Mouse (Mus musculus) forelimb bud, embryonic 11.5 days (tissue): ENCODE results near the gene Cngb1.
A peak's percentile ranks its signal among the peaks of the same experiment; 100 is the strongest.

Experiments used
- DNase-seq: peaks from one replicate; pipeline ENCODE4 v3.0.0-alpha.2; 2012; ENCODE audit warnings: low read depth, low spot score

The Cngb1 gene

DNA sequence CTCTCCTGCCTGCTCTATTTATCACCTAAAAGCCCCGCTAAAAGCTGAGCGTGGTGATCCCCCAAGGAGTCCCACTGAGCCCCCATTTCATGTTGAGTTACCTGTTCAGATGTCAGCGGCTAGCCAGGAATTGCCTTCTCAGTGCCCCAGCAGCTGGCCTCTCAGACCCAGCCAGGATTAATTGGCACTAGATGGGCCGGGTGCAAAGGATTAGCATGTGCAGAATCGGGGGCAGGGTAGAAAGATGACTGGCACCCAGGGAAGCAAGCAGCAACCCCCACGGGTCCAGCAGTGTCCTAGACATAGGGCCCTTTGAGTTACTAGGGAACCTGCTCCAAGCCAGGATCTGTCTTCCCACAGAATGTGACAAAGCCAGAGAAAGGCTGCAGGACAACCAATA is at the start of gene Cngb1:
Gene Cngb1 (minus strand): TSS at position 155 of the 400 bp plus-strand sequence.
- no peak for DNase-seq

DNA sequence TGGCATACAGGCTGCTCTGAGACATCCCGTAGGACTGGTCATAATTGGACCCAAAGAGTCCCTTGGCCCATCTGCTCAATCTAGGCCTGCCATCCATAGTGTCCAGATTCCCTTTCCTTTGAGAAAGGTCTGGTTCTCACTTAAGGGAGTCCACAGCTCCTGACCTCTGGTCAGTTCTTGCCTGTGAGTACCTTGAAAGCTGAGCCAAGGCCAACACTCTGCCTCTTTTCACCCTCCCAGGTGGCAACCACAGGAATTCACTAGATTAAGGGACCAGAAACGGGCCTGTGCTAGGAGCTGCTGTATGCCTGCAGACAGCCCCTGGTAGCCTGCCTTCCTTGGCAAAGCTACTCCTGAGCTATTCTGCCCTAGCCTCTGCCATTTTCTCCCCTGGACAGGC is 48.2 kb upstream of the Cngb1 start:
- DNase-seq = no peak

DNA sequence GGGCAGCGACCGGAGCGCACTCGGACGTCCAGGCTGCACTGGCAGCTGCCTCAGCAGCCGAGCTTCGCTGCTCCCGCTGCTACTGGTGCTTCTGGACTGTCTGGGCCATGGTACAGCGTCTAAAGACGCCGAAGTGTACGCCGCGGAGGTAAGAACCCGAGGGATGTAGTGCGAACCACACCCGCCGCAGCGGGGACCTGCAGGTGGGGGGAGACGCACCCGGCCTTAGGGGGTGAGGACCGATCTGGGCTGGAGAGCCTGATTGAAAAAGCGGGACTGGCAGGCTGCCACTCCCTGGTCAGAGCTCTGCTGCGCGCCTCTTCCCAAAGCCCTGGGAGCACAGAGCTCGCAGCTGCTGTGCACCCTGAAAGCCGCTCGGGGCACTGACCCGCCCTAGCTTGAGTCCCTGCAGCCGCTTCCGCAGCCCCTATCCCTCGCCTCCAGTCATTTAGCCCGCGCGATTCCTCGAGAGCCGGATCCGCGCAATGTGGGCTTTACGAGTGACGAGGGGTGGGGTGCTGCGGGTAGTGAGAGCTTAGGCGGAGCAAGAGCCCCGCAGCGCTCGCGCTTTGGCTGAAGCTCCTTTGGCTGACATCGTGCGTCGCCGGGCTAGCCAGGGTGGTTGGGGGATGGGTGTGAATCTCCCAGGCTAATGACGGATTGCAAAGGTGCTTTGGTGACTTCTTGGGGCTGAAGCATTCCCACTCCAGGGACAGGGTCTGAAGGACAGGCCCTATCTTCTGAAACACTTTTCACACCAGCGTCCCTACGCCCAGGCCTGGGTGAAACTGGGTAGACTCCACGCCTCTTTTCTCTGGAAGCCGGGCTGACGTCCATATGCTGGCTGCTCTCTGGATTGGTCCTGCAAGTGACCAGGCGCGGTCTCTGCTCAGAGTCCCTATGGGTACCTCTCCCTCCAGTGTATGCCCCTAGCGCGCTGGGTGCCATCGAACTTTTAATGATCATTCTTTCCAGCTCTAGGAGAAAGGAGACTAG is 46.8 kb upstream of the Cngb1 start:
- DNase-seq = peak; percentile 46

DNA sequence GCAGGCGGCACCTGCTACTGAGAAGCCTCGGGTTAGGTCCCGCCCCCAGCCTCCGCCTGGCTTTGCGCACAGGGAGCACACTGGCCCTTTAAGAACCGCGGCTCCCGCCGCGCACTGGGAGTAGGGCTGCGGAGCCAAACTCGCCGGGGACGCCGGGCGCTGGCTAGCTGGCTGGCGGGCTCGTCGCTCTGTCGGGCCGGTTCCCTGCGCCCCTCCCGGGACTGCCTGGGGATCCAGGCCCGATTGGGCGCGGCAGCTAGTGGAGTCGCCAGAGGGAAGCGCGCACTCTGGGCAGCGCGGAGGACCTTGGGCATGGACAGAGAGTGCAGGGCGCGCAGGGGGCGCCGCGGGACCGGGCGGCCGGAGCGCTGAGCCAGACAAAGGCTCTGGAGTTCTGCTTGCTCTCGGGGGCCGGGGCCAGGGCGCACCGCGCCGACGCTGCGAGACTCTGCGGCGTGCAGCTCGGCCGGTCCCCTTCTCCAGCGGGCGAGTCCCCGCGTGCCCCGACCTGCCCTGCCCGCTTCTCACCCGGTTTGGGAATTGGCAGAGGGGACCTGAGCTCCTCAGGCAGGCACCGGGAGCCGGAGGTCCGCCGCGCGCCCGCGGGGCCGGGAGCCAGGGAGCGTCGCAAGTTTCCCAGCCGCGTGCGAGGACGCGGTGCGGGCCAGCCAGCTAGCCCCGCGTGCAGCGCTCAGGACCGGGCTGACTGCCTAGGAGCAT is 45.9 kb upstream of the Cngb1 start, which contains the start of gene Mmp15:
Gene Mmp15 (plus strand): TSS at position 118 of the 720 bp plus-strand sequence.
- peak; percentile 72 for DNase-seq

DNA sequence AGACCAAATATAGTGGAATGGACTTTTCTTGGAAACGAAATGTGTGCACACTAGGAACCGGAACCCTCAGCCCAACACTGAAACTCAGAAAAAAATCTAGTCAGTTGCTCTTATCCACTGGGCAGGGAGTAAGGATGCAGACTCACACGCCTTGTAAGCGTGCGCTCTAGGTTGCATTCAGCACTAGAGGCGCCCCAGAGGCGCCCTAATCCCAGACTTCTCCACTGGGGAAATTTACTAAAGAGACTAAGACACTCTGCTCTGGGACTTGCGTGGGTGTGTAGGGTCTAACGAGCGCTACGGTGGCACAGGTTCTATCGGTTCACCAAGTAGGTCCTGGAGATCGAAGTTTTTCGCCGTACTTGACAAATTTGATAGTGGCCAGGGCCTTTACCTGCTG is 45.1 kb upstream of the Cngb1 start:
- peak; percentile 55 for DNase-seq

- no peak for DNase-seq
These were observed 42.6 kb upstream of the Cngb1 start for GRCm38 (mm10) chr8:95348811-95349630.

- DNase-seq = no peak
These were observed 42.0 kb upstream of the Cngb1 start for GRCm38 (mm10) chr8:95348356-95348755.

- DNase-seq = peak; percentile 77
These were observed 40.5 kb upstream of the Cngb1 start for GRCm38 (mm10) chr8:95346643-95347545.

GRCm38 (mm10) chr8:95344668-95345067 is 38.3 kb upstream of the Cngb1 start:
- DNase-seq = no peak

DNA sequence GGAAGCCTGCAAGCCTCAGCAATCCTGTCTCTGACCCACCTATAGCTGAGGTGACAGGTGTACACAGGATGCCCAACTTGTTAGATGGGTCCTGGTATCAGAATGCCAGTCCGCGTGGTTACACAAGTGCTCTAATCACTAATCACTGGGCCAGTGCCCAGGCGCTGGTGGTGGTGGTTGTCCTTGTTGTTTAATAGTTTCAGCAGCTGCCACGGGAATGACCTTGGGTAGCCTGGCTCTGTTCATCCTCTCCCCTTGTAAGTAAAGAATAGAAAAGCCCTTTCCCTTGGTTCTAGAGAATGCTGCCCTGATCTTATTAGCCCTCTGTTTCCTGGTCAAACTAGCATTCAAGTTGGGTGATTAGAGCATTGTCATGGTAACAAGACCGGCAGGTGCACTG is 35.3 kb upstream of the Cngb1 start:
- DNase-seq = no peak

- no peak for DNase-seq
These were observed 30.0 kb upstream of the Cngb1 start for GRCm38 (mm10) chr8:95336363-95336762.

DNA sequence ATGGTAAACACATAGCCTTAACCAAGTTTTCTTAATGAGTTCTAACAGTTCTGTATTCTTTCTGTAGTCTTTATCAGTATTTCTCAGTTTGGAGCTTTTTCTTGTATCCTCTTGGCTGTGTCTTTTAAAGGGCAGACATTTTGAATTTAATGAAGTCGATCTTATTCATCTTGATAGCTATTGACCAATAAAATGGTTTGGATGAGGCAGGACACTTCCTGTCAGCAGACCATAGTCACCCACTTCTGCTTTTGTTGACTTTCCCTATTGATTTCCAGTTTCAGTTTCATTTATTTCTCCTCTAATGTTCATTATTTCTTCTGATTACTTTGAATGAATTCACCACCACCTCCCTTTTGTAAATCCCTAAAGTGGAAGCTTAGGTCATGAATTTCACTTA is 29.3 kb upstream of the Cngb1 start:
- DNase-seq = no peak

- DNase-seq = no peak
These were observed 26.2 kb upstream of the Cngb1 start for GRCm38 (mm10) chr8:95332437-95333199.

- DNase-seq = peak; percentile 94
These were observed 25.5 kb upstream of the Cngb1 start, which contains the start of the genes Zfp319 and Usb1 for GRCm38 (mm10) chr8:95331720-95332436. Gene Zfp319 (minus strand): TSS chr8:95331950. Gene Usb1 (plus strand): TSS chr8:95332284.

- peak; percentile 72 for DNase-seq
These were observed 24.9 kb upstream of the Cngb1 start for GRCm38 (mm10) chr8:95331156-95331719.

DNA sequence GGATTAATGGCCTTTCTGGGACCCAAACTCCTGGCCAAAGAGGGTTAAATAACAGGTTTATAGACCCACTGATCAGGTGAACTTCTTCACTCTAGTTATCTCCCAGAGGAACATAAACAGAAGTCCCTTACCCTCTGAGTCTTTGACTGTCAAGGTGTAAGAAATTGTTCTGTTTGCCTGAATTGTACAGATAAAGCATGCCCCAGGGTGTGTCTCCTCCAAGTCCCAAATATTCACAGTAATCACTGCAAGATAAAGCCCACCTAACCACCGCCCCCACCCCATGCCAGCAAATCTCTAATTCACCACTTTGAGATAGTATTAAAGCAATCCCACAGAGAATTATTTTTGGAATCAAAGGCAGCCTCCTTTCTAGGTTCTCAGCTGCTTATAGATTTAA is 24.0 kb upstream of the Cngb1 start:
- no peak for DNase-seq

GRCm38 (mm10) chr8:95327866-95328465 is 21.6 kb upstream of the Cngb1 start:
- no peak for DNase-seq

DNA sequence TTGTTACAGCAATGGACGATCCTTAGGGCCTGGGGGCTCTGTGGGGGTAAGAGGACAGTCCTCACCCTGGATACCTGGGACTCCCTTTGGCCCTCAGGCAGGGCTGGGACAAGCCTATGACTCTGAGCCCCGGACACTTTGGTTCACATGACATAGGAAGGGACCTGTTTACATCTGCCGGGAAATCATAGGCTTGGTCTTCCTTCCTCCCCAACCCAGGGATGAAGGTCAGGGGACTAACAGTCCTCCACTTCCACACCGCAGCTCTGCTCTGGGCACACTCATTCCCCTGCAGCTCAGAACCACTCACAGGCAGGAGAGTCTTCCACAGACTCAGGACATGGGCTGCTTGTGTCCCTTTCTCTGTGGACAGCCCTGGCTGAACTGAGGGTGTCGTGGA is 20.4 kb upstream of the Cngb1 start:
- no peak for DNase-seq
